ENCODE assay signal across 10 mouse cellular contexts in the genomic region with DNA sequence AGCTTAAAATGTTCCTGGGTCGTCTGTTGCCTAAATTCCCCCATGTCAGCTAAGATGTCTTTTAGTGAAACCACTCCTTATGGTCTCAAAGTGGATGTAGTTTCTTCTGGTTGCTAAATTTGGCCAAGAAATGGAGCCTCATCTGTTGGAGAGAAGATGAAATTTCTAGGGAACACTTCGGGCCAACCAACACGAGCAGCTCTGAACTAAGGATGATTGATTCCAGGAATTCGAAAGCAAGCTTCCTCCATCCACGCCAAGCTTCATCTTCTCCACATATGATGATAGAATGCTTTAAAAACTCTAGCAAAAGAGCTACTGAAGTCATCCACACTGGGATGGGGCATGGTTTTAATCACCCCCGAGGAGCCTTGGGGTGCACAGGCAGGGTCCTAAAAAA.
"Had no signal": no experiment of that assay in that cellular context is flagged by ENCODE, and none has a peak within 500 bp of the region (broad histone marks: within the 10 kb centered on the region; RNA-seq: fewer than 3 reads in every experiment).

No protein-coding gene starts in this region.

- H3K27ac ChIP-seq: liver, embryonic 13.5 days; lung, embryonic 15.5 days; macrophage; midbrain, embryonic 15.5 days; neural tube, embryonic 12.5 days; stomach, embryonic 15.5 days had no signal

- H3K9me3 ChIP-seq: liver, embryonic 13.5 days; lung, embryonic 15.5 days; megakaryocyte, embryonic 14.5 days; midbrain, embryonic 15.5 days; neural tube, embryonic 12.5 days; stomach, embryonic 15.5 days had no signal

- H3K36me3 ChIP-seq: liver, embryonic 13.5 days; lung, embryonic 15.5 days; midbrain, embryonic 15.5 days; neural tube, embryonic 12.5 days; stomach, embryonic 15.5 days had no signal

- ATAC-seq: liver, postnatal 0 days; midbrain, embryonic 15.5 days had no signal

- H3K9ac ChIP-seq: liver, embryonic 13.5 days; liver, postnatal 0 days; lung, embryonic 15.5 days; midbrain, embryonic 15.5 days; neural tube, embryonic 12.5 days; stomach, embryonic 15.5 days had no signal

- H3K4me1 ChIP-seq: liver, embryonic 13.5 days; lung, embryonic 15.5 days; megakaryocyte, embryonic 14.5 days; midbrain, embryonic 15.5 days; neural tube, embryonic 12.5 days; stomach, embryonic 15.5 days had no signal

- H3K27me3 ChIP-seq: liver, embryonic 13.5 days; lung, embryonic 15.5 days; megakaryocyte, embryonic 14.5 days; midbrain, embryonic 15.5 days; neural tube, embryonic 12.5 days; stomach, embryonic 15.5 days had no signal

- H3K4me2 ChIP-seq: liver, embryonic 13.5 days; lung, embryonic 15.5 days; midbrain, embryonic 11.5 days; midbrain, embryonic 15.5 days; neural tube, embryonic 12.5 days; stomach, embryonic 15.5 days had no signal

- DNase-seq: liver, embryonic 13.5 days; liver, postnatal 0 days; thymus, postnatal 4 days had no signal

- H3K4me3 ChIP-seq: liver, embryonic 13.5 days; lung, embryonic 15.5 days; megakaryocyte, embryonic 14.5 days; midbrain, embryonic 15.5 days; neural tube, embryonic 12.5 days; stomach, embryonic 15.5 days had no signal
